Mouse (Mus musculus) urinary bladder, postnatal 14 days (tissue): ENCODE results near the gene Gabpb2.
A peak's percentile ranks its signal among the peaks of the same experiment; 100 is the strongest.
"Not testable (repeated sequence)": the region's sequence is repeated elsewhere in the genome, so short reads cannot be mapped to it uniquely, and the experiment has no call there.

Experiments used
- DNase-seq: peaks from one replicate; pipeline ENCODE4 v3.0.0; 2021; ENCODE audit warnings: low spot score

The Gabpb2 gene

DNA sequence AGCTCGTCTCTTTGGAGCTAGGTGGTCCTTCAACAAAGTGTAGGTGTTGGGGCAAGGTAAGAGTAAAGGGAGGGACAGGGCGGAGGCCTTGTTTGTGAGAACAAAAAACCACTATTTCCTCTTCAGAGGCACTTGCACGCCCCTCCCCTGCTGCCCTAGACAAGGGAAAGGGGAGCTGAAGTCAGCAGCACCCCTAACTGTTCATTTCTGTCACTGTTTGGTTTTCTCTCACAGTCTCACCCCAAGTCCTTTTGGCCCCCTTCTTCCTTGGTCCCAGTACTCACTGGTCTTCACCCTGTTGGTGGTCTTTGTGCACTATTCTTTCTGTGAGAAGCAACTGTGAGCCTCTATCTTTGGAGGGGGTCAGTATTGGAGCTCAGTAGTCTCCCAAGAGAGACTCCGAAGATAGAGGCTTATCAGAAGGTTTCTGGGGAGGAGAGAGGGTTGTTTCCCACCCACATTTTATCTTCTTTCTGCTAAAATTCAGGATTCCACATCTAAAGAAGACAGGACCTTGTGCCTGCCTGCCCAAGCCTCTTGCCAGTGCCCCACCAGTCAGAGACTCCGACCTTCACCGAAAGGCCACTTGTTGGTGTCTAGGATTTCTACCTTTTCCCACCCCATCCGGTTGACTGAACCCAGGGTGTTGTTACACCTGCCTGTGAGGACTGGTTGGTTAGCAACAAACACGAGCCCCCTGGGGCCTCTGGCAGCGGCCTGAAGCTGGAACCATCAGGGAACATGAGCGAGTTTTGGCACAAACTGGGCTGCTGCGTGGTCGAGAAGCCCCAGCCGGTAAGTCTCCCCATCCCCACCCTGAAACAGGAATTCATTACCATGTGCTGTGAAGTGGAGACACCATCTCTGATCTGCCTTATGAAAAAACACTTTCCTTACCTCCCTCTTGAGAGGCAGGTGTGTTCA is 13.8 kb upstream of the Gabpb2 start, which contains the start of gene Mllt11:
TSS of gene Mllt11 (minus strand) at position 874 of the 924 bp plus-strand sequence.
- no peak for DNase-seq

DNA sequence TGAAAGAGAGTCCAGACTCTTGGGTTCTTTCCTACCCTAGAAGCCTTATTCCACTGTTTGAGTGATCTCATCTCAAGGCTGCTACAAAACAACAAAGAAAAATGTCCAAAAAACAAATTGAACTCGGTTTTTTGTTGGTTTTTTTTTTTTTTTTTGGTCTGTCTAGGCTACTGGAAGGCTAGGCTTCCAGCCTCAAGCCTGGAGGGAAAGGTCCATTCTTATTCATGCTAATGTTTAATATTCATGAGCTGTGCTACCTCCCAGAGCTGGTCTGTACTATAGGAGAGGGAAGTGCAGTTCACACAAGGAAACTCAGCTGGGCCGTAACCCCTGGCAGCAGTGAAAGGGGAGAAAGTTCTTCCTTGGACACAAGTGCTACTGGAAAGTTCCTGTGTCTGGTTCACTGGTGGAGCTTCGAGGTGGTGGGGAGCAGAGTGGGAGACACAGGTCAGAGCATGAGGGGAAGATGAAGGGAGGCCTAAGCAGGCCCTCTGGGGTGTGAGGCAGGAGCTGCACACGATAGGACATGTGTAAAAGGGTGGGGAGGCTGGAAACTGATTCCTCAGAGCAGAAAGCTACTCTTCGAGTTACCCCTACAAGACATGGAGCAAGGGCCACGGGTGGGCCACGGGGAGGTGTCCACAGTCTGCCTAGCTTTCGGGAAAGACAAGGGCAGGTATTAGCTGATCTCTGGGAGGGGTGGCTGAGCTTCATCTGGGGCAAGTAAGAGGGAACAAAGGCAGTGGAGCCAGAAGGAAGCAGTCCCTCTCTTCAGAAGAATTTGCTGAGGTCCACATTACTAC is 13.0 kb upstream of the Gabpb2 start:
- DNase-seq: no peak

DNA sequence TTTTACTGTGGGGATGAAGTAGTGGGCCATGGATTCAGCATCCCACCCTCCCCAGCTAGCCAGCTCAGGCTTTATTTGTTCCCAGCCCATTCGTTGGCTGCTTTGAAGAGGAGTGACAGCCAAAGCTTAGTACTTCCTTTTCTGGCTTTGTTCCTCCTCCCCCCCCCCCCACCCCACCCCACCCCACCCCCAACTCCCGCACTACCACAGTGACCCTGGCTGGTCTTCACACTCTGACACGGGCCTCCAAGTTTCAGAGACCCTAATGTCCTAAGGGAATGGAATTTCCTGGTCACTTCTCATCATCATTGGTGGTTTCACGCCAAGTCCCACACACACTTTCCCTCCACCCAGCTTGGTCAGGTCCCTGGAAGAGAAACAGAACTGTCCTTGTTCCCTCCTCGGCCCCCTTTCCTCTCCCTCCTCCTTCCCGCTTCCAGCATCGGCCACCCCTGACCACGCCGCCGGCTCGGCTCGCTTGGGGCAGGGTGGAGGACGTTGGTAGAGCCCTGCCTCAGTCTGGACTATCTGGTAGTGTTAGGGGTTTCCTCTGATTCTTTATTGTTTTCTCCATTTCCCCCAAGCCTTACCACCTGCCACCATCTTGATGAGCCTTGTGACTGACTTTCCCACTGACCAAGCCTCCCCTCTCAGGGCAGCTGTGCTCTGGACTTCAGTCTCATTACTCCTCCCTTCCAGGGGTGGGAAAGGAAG is 12.2 kb upstream of the Gabpb2 start:
- peak; percentile 36 for DNase-seq

DNA sequence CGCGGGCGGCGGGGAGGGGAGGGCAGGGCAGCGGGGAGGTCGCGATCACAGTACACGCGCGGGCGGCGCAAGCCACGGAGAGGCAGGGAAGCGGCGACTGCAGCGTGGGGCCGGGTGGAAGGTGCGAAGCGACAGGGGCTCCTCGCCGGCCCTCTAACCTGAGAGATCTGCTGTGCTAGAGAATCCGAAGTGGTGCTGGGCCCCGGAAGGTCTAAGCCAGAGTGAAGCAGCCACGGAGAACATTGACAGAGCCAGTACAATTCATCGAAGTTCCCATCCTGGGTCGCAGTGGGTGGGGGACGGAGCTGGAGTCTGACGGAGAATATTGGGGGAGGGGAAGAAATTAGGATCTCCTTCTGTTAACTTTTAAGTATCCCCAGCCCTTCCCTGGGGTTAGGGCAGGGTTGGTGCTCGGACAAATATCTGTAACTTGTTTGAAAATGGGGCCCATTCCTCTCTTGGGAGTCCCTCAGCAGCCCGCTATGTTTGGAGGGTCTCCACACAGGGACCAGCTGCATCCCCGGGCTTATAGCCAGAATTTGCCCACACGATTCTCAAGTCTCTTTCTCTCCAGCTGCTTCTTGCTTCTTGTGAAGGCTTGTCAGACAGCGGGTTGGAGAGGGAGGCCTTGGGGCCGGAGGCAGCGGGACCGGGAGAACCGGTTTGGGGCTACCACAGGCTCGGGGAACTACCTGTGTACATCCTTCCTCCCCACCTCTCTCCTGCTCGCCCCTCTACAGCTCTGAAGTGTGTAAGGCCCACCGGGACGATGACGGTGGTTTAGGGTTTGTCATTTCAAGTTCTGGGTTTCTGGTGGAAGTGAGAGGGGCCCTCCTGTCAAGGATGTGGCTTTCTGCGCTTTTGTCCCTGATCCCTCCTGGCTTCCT is 11.4 kb upstream of the Gabpb2 start:
- peak; percentile 86 for DNase-seq

DNA sequence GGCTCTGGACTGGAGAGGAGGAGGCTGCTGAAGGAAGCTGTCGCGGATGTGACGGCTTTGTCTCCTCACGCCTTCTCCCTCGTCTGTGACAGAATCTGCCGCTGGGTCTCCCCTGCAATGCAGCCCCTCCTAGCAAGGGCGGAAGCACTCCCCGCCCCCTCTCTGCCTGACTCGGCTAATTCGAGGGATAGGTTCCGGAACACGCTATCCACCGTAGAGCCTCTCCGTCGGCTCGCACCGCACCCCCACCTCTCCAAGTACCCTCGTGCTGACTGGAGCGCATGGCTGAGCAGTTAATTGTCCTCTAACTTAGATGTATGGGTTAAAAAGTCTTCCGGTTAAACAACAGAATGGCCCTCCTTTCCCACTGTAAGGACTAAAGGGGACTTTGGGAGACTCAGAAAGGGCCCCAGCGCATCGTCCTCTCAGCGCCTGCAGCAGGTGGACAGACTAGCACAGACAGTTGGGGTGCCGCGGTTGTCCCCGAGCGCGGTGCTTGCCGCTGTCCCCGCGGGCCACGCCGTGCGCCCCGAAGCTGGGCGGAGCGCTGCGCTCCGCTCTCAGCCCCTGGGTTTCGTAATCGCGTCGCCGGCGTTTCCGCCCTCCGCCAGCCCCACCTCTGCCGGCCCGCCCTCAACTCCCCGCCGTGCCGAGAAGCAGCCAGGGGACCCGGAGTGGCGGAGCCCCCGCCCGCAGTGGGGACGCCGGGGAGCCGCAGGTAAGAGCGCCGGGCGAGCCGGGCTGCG is 10.6 kb upstream of the Gabpb2 start, which contains the start of gene Cdc42se1:
TSS of gene Cdc42se1 (plus strand) at position 585 of the 746 bp plus-strand sequence.
- DNase-seq: peak; percentile 91

DNA sequence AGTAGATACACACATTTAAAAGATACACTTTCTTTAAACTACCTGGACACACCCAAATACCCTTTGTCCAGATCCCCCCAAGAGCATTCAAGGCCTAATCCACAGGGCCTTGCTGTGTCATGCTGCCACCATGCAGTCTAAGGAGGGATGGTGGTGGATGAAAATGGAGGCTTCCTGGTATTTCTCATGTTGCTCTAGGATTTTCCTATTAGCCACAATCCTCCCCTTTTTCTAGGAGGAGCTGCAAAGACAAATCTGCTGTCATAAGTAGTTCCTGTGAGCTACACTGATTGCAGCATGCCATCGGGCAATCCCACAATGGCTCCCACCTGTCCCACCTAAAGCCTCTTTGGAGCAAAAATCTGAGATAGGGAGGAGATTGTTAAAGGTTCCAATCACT is 9.5 kb upstream of the Gabpb2 start:
- no peak for DNase-seq

DNA sequence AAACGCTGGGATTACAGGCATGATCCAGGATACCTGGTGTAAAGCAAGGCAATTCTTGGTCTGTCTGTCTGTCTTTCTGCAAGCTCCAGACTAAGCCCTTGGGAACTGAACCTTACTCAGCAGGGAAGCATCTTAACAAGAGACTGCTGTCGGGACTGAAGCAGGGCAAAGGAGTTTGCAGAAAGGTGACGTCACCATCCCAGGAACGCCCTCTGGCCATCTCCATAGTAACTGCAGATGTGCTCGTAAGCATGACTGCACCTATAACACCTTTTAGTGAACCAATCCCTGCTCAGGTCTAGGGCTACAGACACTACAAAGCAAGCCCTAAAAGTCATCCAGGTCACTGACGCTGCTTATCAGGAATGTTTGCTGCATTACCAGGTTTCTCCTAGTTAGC is 6.6 kb upstream of the Gabpb2 start:
- DNase-seq: no peak

DNA sequence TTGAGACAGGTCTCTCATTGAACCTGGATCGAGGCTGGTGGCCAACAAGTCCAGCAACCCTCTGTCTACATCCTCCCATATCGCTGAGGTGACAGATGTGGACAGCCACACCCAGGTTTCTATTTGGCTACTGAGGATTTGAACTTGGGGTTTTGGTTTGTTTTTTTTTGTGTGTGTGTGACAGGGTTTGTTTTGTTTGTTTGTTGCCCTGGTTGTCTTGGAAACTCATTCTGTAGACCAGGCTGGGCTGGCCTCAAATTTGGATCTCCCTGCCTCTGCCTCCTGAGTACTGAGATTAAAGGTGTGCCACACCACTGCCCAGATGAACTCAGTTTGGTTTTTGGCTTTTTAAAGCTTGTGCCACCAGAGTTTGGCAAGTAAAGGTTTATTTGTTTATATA is 5.3 kb upstream of the Gabpb2 start:
- no peak for DNase-seq

DNA sequence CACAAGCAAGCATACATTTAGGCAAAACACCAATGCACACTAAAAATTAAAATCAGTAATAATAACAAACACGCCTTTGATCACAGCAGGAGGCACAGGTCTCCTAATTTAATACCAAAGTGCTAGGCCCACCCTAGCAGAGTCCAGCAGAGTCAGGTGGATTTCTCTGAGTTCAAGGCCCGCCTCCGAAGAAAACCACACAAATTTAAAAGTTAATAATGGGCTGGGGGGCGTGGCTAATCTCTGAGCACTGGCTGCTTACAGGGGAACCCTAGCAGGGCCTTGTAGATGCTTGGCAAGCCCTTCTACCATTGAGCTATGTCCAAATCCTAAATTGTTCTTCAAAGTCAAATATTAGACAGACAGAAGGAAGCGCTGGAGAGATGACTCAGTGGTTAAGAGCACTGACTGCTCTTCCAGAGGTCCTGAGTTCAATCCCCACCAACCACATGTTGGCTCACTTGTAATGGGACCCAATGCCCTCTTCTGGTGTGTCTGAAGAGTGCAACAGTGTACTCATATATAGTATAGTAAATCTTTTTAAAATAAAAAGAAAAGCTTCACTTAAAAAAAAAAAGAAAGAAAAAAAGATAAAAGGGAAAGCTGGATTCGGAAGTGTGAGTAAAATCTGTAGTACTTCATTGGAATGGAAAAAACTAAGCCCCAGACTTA is 886 bp upstream of the Gabpb2 start:
- no peak for DNase-seq

DNA sequence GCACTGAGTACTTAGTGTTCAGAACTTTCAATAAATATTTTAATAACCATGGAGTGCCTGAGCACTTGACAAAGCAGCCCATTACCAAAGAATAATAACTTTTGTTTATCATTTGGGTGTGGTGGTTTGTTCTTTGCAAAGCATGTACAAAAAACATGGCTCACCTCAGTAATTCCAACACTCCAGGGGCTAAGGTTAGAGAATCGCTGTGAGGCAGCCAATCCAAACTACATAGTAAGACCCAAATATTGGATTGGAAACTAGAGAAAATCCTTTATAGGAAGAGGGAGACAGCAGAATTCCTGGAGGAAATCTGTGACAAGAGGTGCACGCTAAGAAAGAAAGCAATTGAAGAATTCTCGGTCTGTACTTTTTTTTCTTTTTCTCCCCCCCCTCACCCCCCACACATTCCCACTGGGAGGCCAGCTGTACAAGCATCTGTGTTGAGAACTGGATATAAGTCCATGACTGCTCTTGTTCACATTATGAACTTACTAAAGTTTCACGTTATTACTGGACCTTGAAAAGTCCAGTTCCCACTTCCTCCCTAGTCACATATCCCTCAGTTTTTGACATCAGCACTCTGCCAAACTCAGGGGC is 961 bp downstream of the Gabpb2 start:
- DNase-seq: no peak

DNA sequence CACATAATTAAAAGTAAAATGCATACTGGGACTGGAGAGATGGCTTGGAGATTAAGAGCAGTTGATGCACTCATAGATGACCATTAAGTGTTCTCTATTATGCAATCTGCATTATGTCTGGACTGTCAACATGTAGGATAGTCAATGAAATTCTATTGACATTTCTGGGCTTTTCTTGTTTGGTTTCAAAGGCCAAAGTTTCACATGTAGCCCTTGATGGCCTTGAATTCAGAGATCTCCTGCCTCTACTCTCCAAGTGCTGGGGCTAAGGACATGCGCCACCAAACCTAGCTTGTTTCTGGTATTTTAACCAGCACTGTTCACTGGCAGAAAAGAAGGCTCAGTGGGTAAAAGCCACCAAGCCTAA is 4.1 kb downstream of the Gabpb2 start:
- no peak for DNase-seq

DNA sequence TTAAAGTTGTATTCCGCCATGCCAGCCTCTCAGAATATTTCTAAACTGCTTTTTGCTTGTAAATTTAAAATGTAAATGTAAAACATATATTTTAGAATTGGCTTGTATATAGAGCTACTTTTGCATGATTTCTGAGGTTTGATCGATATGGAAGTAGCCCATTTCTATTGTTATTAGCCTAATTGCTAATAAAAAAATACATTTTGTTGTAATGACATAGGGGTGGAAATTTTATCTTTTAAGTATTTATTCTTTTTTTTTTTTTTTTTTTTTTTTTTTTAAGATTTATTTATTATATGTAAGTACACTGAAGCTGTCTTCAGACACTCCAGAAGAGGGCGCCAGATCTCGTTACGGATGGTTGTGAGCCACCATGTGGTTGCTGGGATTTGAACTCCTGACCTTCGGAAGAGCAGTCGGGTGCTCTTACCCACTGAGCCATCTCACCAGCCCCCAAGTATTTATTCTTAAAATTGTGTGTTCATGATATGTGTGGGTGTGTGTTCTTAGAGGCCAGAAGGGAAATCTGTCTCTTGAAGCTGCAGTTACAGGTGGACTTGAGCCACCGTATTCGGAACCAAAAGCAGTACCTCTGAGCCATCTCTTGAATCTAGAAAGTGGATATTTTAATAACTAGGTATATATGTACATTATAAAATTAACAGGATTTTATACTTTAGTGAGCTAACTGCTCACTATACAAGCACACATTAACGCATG is 4.7 kb downstream of the Gabpb2 start:
- DNase-seq: not testable (repeated sequence)

DNA sequence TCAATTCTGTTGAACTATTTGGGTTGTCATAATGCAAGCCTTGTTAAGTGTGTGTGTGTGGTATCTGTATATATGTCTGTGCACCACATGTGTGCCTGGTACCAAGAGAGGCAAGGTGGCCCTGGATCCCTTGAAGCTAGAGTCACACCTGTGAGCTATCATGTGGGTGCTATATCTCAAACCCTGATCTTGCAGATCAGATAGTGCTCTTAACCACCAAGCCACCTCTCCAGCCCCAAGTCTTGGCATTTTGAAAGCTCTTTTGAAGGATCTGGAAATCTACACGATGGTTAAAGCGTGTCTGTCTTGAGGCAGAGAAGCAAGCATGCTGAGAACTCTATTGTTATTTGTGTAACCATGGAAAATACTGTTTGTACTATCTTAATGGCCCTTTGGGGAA is 7.1 kb downstream of the Gabpb2 start:
- DNase-seq: no peak

DNA sequence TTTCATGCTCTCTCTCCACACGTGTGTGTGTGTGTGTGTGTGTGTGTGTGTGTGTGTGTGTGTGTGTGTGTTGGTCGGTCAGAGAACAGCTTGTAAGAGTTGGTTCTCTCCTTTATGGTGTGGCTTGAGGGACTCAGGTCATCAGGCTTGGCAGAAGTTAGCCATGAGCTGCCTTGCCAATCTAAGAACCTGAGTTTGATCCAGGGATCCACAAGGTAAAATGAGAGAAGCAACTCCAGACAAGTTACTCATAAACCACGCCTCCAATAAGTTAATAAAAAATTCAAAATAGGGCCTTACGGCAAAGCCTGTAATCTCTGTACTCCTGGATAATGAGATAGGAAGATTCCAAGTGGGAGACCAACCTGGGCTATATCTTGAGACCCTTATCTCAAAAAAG is 9.4 kb downstream of the Gabpb2 start:
- no peak for DNase-seq

DNA sequence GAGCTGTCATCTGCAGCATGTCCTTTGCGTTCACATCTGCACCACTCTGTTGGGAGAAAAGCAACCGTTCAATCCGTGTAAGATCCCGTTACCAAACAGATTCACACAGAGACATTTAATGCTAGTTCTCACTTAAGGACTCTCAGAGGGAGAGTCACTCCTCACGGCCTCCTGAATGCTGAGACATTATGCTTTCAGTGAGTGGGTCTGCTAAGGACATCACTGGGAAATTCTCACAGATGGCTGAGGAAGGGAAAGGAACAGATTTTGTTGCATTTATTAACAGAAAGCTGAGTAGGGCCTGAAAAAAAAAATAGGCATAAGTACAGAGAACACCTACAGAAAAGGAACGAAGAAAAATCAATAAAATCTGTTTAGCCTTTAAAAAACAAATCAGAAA is 13.8 kb downstream of the Gabpb2 start:
- DNase-seq: no peak

DNA sequence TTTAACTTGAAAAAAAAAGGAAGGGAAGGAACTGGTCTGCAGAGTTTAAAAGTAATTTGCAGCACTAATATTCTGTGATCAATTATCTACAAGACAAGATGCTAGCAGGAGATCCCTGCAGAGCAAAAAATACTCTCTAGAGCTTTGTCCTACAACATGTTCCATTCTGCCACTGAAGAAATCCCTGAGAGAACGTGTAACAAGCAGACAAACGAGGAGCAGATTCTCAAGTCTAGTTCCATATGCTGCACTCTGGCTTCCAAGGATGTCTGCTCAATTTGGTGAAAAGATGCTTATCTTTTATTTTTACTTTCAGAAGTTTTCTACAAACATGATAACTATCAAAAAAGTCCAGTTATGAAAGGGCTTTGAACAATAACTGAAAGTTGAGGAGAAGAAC is 17.2 kb downstream of the Gabpb2 start:
- no peak for DNase-seq

DNA sequence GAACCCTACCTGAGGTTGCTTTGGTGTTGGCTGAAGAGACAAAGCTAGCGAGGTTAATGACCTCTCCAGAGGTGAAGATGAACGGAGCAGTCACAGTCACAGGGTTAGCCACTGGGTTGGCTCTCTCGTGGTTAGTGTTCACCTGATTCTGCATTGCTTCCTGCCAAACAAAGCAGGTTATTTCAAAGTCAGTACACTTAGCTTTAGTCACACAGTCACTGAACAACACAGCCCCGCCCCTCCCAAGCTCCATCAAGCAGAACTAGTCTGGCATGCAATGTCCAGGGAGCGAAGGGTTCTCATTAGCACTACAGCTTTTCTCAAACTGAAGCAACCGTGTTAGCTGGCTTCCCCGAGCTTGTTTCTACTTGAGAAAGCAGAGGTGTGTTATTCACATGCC is 17.6 kb downstream of the Gabpb2 start:
- DNase-seq: peak; percentile 68

DNA sequence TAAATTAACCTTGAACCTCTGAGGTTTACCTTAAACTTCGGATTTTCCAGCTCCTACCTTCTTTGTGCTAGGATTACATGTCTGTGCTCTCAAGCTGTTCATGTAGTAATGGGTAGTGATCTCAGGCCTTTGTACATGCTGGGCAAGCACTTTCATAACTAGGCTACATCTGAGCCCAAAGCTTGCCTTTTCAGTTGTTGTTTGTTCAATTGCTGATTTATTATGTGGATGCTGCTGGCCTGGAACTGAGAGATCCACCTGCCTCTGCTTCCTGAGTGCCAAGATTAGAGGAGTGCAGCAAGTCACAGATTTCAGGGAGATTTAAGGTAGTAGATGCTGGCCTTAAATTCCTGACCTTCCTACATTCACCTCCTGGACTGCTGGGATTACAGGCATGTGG is 18.6 kb downstream of the Gabpb2 start:
- DNase-seq: no peak

DNA sequence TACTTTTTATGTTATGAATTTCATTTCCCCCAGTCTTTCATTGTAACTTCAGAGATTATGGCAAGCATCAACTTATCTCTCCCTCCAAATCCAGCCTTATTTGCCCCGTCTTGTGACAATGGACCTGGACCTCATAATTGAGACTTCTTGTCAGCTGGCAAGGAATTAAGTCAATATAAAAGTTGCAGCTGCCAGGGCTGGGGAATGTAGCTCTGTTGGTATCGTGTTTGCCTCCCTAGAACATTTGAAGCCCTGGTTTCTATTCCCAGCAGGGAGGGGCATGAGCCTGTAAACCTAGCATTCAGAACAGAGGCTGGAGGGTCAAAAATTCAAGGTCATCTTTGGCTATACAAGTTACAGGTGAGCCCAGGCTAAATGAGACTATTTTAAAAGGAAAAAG is 21.9 kb downstream of the Gabpb2 start:
- DNase-seq: no peak
